Mouse (Mus musculus) forebrain, embryonic 11.5 days (tissue): ENCODE measurements at regions not wholly inside any gene's neighbourhood (a gene's known extent, or its start where the extent isn't known, plus 50 kb on each side); places are given as distances from the start of the nearest gene placed in this dataset.

Experiments used
- ATAC-seq: fragments of 200-750 bp; cut with Nextera tagmentation; replicated peaks from 2 replicates; pipeline ENCODE4 v1.8.0; 2017; ENCODE audit warnings: moderate TSS enrichment; ENCODE audit not compliant: low FRiP score
- DNase-seq: peaks from one replicate; pipeline ENCODE4 v3.0.0-alpha.2; 2017; ENCODE audit warnings: low spot score
- H3K27ac ChIP-seq: fragments of 300-500 bp; sonication (generic); 2 replicates; pipeline ENCODE4 v1.5.1; 2014; ENCODE audit warnings: low read depth, low read length
- H3K27me3 ChIP-seq: fragments of 300-500 bp; sonication (generic); 2 replicates; pipeline ENCODE4 v1.6.1; 2014; ENCODE audit warnings: mild to moderate bottlenecking, low read length, mixed read lengths; ENCODE audit not compliant: control insufficient read depth, insufficient read depth
- H3K36me3 ChIP-seq: fragments of 300-500 bp; sonication (generic); 2 replicates; pipeline ENCODE4 v1.6.1; 2014; ENCODE audit warnings: mild to moderate bottlenecking, low read length, moderate library complexity, mixed read lengths; ENCODE audit not compliant: control insufficient read depth, insufficient read depth
- H3K4me1 ChIP-seq: fragments of 300-500 bp; sonication (generic); replicated peaks from 2 replicates; pipeline ENCODE4 v1.6.1; 2014; ENCODE audit warnings: low read length, mixed read lengths; ENCODE audit not compliant: control insufficient read depth, insufficient read depth
- H3K4me2 ChIP-seq: fragments of 300-500 bp; sonication (generic); 2 replicates; pipeline ENCODE4 v1.6.1; 2014; ENCODE audit warnings: low read depth, mild to moderate bottlenecking, low read length, moderate library complexity, mixed read lengths; ENCODE audit not compliant: severe bottlenecking
- H3K4me3 ChIP-seq: fragments of 300-500 bp; sonication (generic); 2 replicates; pipeline ENCODE4 v1.5.1; 2014; ENCODE audit warnings: low read depth, low read length
- H3K9ac ChIP-seq: fragments of 300-500 bp; sonication (generic); 2 replicates; pipeline ENCODE4 v1.6.1; 2014; ENCODE audit warnings: low read length
- H3K9me3 ChIP-seq: fragments of 300-500 bp; sonication (generic); 2 replicates; pipeline ENCODE4 v1.6.1; 2016; ENCODE audit warnings: low read length, mixed read lengths; ENCODE audit not compliant: control insufficient read depth
- WGBS: fragments of 180-500 bp; shearing (Covaris S2); extraction: QIAGEN DNeasy Blood & Tissue Kit; methylation state at CpG from one replicate; pipeline ENCODE4 v1.1.7; 2014; 5-methylcytosine and 5-hydroxymethylcytosine counted together

GRCm38 (mm10) chr11:35065959-35066414 is 55.0 kb upstream of the Slit3 start:
- WGBS: 64% methylated on average over 4 of the region's 4 CpGs
- ATAC-seq (no peak), DNase-seq (no peak)
- H3K9me3 ChIP-seq: no peaks in the 10 kb centered on the region
- H3K27me3 ChIP-seq: no peaks in the 10 kb centered on the region
- no peak overlapping the region for H3K4me3 ChIP-seq
- H3K36me3 ChIP-seq: no peaks in the 10 kb centered on the region
- no peak overlapping the region for H3K4me2 ChIP-seq
- H3K27ac ChIP-seq: no peak overlapping the region
- H3K4me1 ChIP-seq: no peaks in the 10 kb centered on the region
- H3K9ac ChIP-seq: no peak overlapping the region

- no peak overlapping the region for H3K27ac ChIP-seq
- no peak overlapping the region for H3K4me3 ChIP-seq
- no peaks in the 10 kb centered on the region for H3K9me3 ChIP-seq
- H3K4me1 ChIP-seq: no peaks in the 10 kb centered on the region
- ATAC-seq (no peak), DNase-seq (no peak)
- no peak overlapping the region for H3K9ac ChIP-seq
- H3K36me3 ChIP-seq: no peaks in the 10 kb centered on the region
- no peaks in the 10 kb centered on the region for H3K27me3 ChIP-seq
- no peak overlapping the region for H3K4me2 ChIP-seq
- 81% methylated on average over 6 of the region's 6 CpGs for WGBS
Observed at GRCm38 (mm10) chr11:35057791-35058190, 63.2 kb upstream of the Slit3 start.

- Histone ChIP-seq H3K27me3 (no peaks in the 10 kb centered on the region), H3K9me3 (no peaks in the 10 kb centered on the region), H3K27ac (no peak overlapping the region), H3K36me3 (no peaks in the 10 kb centered on the region), H3K9ac (no peak overlapping the region), H3K4me2 (no peak overlapping the region), H3K4me1 (no peaks in the 10 kb centered on the region), H3K4me3 (no peak overlapping the region)
- DNase-seq (no peak), ATAC-seq (no peak)
- 80% methylated on average over 7 of the region's 7 CpGs for WGBS
Observed at GRCm38 (mm10) chr11:35055496-35056125, 65.4 kb upstream of the Slit3 start.

GRCm38 (mm10) chr11:35053613-35053950 is 67.4 kb upstream of the Slit3 start:
- DNase-seq (no peak), ATAC-seq (no peak)
- WGBS: 76% methylated on average over 2 of the region's 2 CpGs
- Histone ChIP-seq H3K27ac (no peak overlapping the region), H3K9ac (no peak overlapping the region), H3K36me3 (no peaks in the 10 kb centered on the region), H3K4me1 (no peaks in the 10 kb centered on the region), H3K27me3 (no peaks in the 10 kb centered on the region), H3K4me3 (no peak overlapping the region), H3K9me3 (no peaks in the 10 kb centered on the region), H3K4me2 (no peak overlapping the region)

DNA sequence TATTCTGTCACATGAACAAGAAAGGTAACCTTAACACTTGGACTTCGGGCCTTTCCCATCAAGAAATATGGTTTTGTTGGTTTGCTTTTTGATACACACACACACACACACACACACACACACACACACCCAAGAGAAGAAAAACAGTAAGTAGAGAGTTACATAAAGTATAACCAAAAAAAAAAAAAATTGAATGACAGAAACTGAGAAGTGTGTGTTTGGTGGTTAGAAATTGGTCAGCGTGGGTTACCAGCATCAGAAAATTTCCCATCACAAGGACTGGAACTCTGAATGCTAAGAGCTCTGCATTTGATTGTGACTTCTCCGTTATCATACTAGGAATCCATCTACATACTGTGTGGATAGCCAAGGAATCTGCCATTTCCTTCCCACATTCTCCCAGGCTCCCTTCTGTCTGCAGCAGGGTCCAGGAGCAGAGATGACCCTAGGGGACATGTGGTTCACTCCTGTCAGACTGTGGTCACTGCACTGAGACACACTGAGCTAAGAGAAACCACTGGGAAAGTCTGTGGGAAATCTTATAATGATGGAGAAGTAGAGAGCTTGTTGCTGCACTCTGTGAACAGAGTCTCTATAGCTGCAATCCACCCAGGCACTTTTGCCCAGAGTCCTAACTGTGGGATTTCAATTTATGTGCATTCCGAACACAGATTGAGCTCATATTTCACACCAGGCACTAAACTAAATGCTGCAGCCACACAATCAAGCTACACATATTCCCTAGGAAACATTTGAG is 68.0 kb upstream of the Slit3 start:
- WGBS: 86% methylated on average over 4 of the region's 4 CpGs
- Histone ChIP-seq H3K9ac (no peak overlapping the region), H3K36me3 (no peaks in the 10 kb centered on the region), H3K4me2 (no peak overlapping the region), H3K4me1 (no peaks in the 10 kb centered on the region), H3K9me3 (no peaks in the 10 kb centered on the region), H3K4me3 (no peak overlapping the region), H3K27me3 (no peaks in the 10 kb centered on the region), H3K27ac (no peak overlapping the region)
- ATAC-seq (no peak), DNase-seq (no peak)

GRCm38 (mm10) chr11:35049663-35050215 is 71.3 kb upstream of the Slit3 start:
- no peak for ATAC-seq
- no peak for DNase-seq
- no peak overlapping the region for H3K4me2 ChIP-seq
- no peak overlapping the region for H3K27ac ChIP-seq
- H3K36me3 ChIP-seq: no peaks in the 10 kb centered on the region
- H3K9me3 ChIP-seq: no peaks in the 10 kb centered on the region
- H3K27me3 ChIP-seq: no peaks in the 10 kb centered on the region
- no peak overlapping the region for H3K4me3 ChIP-seq
- WGBS: 81% methylated on average over 8 of the region's 8 CpGs
- no peak overlapping the region for H3K9ac ChIP-seq
- H3K4me1 ChIP-seq: no peaks in the 10 kb centered on the region

- Histone ChIP-seq H3K36me3 (no peaks in the 10 kb centered on the region), H3K4me2 (no peak overlapping the region), H3K4me3 (no peak overlapping the region), H3K4me1 (no peaks in the 10 kb centered on the region), H3K27me3 (no peaks in the 10 kb centered on the region), H3K27ac (no peak overlapping the region), H3K9ac (no peak overlapping the region), H3K9me3 (no peaks in the 10 kb centered on the region)
- 76% methylated on average over 1 of the region's 1 CpGs for WGBS
- DNase-seq (no peak), ATAC-seq (no peak)
Observed at GRCm38 (mm10) chr11:35044659-35045058, 76.4 kb upstream of the Slit3 start.

DNA sequence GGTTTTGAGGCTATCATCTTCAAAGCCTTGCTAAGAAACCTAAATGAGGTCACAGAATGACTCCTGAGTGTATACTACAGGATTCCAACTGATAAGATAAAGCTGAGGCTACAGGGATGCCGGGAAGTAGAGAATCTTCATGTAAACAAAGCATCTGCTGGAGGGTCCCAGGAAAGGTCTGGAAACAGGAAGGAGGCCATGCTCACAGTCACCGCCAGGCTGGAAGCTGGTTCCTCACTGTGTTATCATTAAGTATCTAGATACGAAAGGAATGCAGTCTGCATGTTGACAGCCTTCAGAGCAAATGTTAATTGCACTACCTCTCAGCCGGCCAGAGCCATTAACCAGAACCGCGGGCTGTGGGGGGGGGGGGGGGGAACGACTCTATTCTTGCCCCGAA is 96.6 kb upstream of the Slit3 start:
- 55% methylated on average over 8 of the region's 8 CpGs for WGBS
- no peak overlapping the region for H3K27ac ChIP-seq
- no peaks in the 10 kb centered on the region for H3K9me3 ChIP-seq
- H3K36me3 ChIP-seq: no peaks in the 10 kb centered on the region
- no peaks in the 10 kb centered on the region for H3K4me1 ChIP-seq
- ATAC-seq (no peak), DNase-seq (no peak)
- H3K9ac ChIP-seq: no peak overlapping the region
- H3K4me2 ChIP-seq: no peak overlapping the region
- H3K27me3 ChIP-seq: no peaks in the 10 kb centered on the region
- no peak overlapping the region for H3K4me3 ChIP-seq

GRCm38 (mm10) chr11:35023813-35024212 is 97.2 kb upstream of the Slit3 start:
- no peaks in the 10 kb centered on the region for H3K27me3 ChIP-seq
- H3K4me3 ChIP-seq: no peak overlapping the region
- H3K27ac ChIP-seq: no peak overlapping the region
- 92% methylated on average over 4 of the region's 4 CpGs for WGBS
- H3K36me3 ChIP-seq: no peaks in the 10 kb centered on the region
- ATAC-seq: no peak
- no peak overlapping the region for H3K4me2 ChIP-seq
- no peak for DNase-seq
- no peaks in the 10 kb centered on the region for H3K4me1 ChIP-seq
- H3K9me3 ChIP-seq: no peaks in the 10 kb centered on the region
- no peak overlapping the region for H3K9ac ChIP-seq
